Mouse (Mus musculus) intestine, postnatal 0 days (tissue): ENCODE results near the gene 1700008O03Rik. TPM values are rescaled to one million over a fixed set of nuclear protein-coding genes. Genes with fewer than 3 reads are reported as not detected.
A peak's percentile ranks its signal among the peaks of the same experiment; 100 is the strongest.

ENCODE experiments used
- ATAC-seq: fragments of 200-750 bp; cut with Nextera tagmentation; 2 replicates; pipeline ENCODE4 v1.8.0; 2017; ENCODE audit warnings: mild to moderate bottlenecking, moderate TSS enrichment, moderate library complexity
- H3K27ac ChIP-seq: fragments of 300-500 bp; sonication (generic); 2 replicates; pipeline ENCODE4 v1.5.1; 2014; ENCODE audit warnings: mild to moderate bottlenecking, low read depth, low read length, moderate library complexity
- H3K27me3 ChIP-seq: fragments of 300-500 bp; sonication (generic); replicated peaks from 2 replicates; pipeline ENCODE4 v1.6.1; 2014; ENCODE audit warnings: low read length, mixed read lengths; ENCODE audit not compliant: control insufficient read depth, insufficient read depth
- H3K36me3 ChIP-seq: fragments of 300-500 bp; sonication (generic); 2 replicates; pipeline ENCODE4 v1.6.1; 2014; ENCODE audit warnings: mild to moderate bottlenecking, moderate library complexity; ENCODE audit not compliant: control insufficient read depth, insufficient read depth
- H3K4me1 ChIP-seq: fragments of 300-500 bp; sonication (generic); replicated peaks from 2 replicates; pipeline ENCODE4 v1.6.1; 2014; ENCODE audit warnings: antibody characterized with exemption, low read length, mixed read lengths; ENCODE audit not compliant: control insufficient read depth, insufficient read depth
- H3K4me2 ChIP-seq: fragments of 300-500 bp; sonication (generic); replicated peaks from 2 replicates; pipeline ENCODE4 v1.6.1; 2014; ENCODE audit warnings: low read depth, mild to moderate bottlenecking, moderate library complexity
- H3K4me3 ChIP-seq: fragments of 300-500 bp; sonication (generic); 2 replicates; pipeline ENCODE4 v1.5.1; 2014; ENCODE audit warnings: low read depth, low read length
- H3K9ac ChIP-seq: fragments of 300-500 bp; sonication (generic); 2 replicates; pipeline ENCODE4 v1.6.1; 2014; ENCODE audit warnings: mild to moderate bottlenecking, low read depth, low read length
- H3K9me3 ChIP-seq: fragments of 300-500 bp; sonication (generic); 2 replicates; pipeline ENCODE4 v1.6.1; 2016; ENCODE audit warnings: mixed run types; ENCODE audit not compliant: control insufficient read depth
- CTCF ChIP-seq: sonication (generic); IDR thresholded peaks from 2 replicates; pipeline ENCODE4 v1.5.1; 2016; ENCODE audit warnings: low read depth, mild to moderate bottlenecking, control low read depth, antibody characterized with exemption, moderate library complexity
- WGBS: fragments of 180-500 bp; shearing (Covaris S2); extraction: QIAGEN DNeasy Blood & Tissue Kit; methylation state at CpG from one replicate; pipeline ENCODE4 v1.1.7; 2014; 5-methylcytosine and 5-hydroxymethylcytosine counted together
- polyA plus RNA-seq: library from polyadenylated mRNA; unstranded; fragments of >200 nt; fragmentation: Nextera tagmentation; extraction: Ambion mirVana; gene quantifications from 2 replicates; pipeline ENCODE4 v1.2.1, GENCODE M21; 2015

The 1700008O03Rik gene
- polyA plus RNA-seq, 1 experiment from 2014 or later, result 0.60 TPM

- no peak for TF ChIP-seq CTCF
- no peaks in the 10 kb centered on the region for H3K9me3 ChIP-seq
- no peak for ATAC-seq
- peak overlapping the region; percentile 16; the same call in 1 of the 2 replicates for H3K4me3 ChIP-seq
- H3K36me3 ChIP-seq, result no peaks in the 10 kb centered on the region
- H3K27ac ChIP-seq, result no peak overlapping the region
- H3K9ac ChIP-seq, result no peak overlapping the region
- 4% methylated on average over 16 of the region's 38 CpGs for WGBS
- H3K27me3 ChIP-seq, result peaks cover 34% of the 10 kb centered on the region
- no peaks in the 10 kb centered on the region for H3K4me1 ChIP-seq
- peak overlapping the region; percentile 59 for H3K4me2 ChIP-seq
Measured at GRCm38 (mm10) chr7:44428171-44428950, 42.7 kb upstream of the 1700008O03Rik start.

GRCm38 (mm10) chr7:44427666-44428065 lies 42.0 kb upstream of the 1700008O03Rik start:
- 12% methylated on average over 8 of the region's 8 CpGs for WGBS
- no peak for ATAC-seq
- no peak for TF ChIP-seq CTCF
- Histone ChIP-seq H3K27ac (no peak overlapping the region), H3K36me3 (no peaks in the 10 kb centered on the region), H3K9me3 (no peaks in the 10 kb centered on the region), H3K9ac (no peak overlapping the region), H3K4me3 (no peak overlapping the region), H3K4me2 (no peak overlapping the region), H3K4me1 (no peaks in the 10 kb centered on the region), H3K27me3 (peaks cover 32% of the 10 kb centered on the region)

GRCm38 (mm10) chr7:44413307-44413706 lies 27.7 kb upstream of the 1700008O03Rik start:
- Histone ChIP-seq H3K4me2 (no peak overlapping the region), H3K27ac (no peak overlapping the region), H3K36me3 (no peaks in the 10 kb centered on the region), H3K4me3 (no peak overlapping the region), H3K27me3 (no peaks in the 10 kb centered on the region), H3K9me3 (no peaks in the 10 kb centered on the region), H3K9ac (no peak overlapping the region), H3K4me1 (no peaks in the 10 kb centered on the region)
- WGBS, result 83% methylated on average over 6 of the region's 6 CpGs
- no peak for TF ChIP-seq CTCF
- ATAC-seq, result no peak

GRCm38 (mm10) chr7:44411144-44411543 lies 25.5 kb upstream of the 1700008O03Rik start:
- TF ChIP-seq CTCF, result no peak
- H3K4me2 ChIP-seq, result no peak overlapping the region

GRCm38 (mm10) chr7:44406015-44406355 lies 20.4 kb upstream of the 1700008O03Rik start:
- H3K27ac ChIP-seq, result no peak overlapping the region
- peak overlapping the region; percentile 59 for H3K4me2 ChIP-seq
- H3K4me1 ChIP-seq, result no peaks in the 10 kb centered on the region
- TF ChIP-seq CTCF, result no peak
- H3K4me3 ChIP-seq, result peak overlapping the region; percentile 30; the same call in 1 of the 2 replicates
- 0 out of 2 replicates have a peak, but pooled peaks cover 4% of the 10 kb centered on the region for H3K27me3 ChIP-seq
- H3K36me3 ChIP-seq, result no peaks in the 10 kb centered on the region
- H3K9me3 ChIP-seq, result no peaks in the 10 kb centered on the region
- 1% methylated on average over 5 of the region's 5 CpGs for WGBS
- no peak overlapping the region for H3K9ac ChIP-seq
- ATAC-seq, result peak; percentile 5; the same call in 1 of the 2 replicates

More at GRCm38 (mm10) chr7:44411144-44411543, 25.5 kb upstream of the 1700008O03Rik start:
- H3K27ac ChIP-seq, result no peak overlapping the region
- no peak overlapping the region for H3K4me3 ChIP-seq
- H3K36me3 ChIP-seq, result no peaks in the 10 kb centered on the region
- WGBS, result 85% methylated on average over 4 of the region's 4 CpGs
- no peaks in the 10 kb centered on the region for H3K27me3 ChIP-seq
- no peak overlapping the region for H3K9ac ChIP-seq
- H3K9me3 ChIP-seq, result no peaks in the 10 kb centered on the region
- ATAC-seq, result no peak
- H3K4me1 ChIP-seq, result no peaks in the 10 kb centered on the region

- peak; percentile 25; the same call in 1 of the 2 replicates for TF ChIP-seq CTCF
- H3K27ac ChIP-seq, result no peak overlapping the region
Measured at GRCm38 (mm10) chr7:44405346-44406014, 19.9 kb upstream of the 1700008O03Rik start.

More at GRCm38 (mm10) chr7:44405346-44406014, 19.9 kb upstream of the 1700008O03Rik start:
- Histone ChIP-seq H3K4me3 (peak overlapping the region; percentile 30), H3K27me3 (0 out of 2 replicates have a peak, but pooled peaks cover 4% of the 10 kb centered on the region), H3K4me2 (peak overlapping the region; percentile 59), H3K4me1 (no peaks in the 10 kb centered on the region), H3K9ac (no peak overlapping the region), H3K36me3 (no peaks in the 10 kb centered on the region), H3K9me3 (no peaks in the 10 kb centered on the region)
- ATAC-seq, result peak; percentile 83
- 4% methylated on average over 27 of the region's 27 CpGs for WGBS
